Mouse (Mus musculus): ENCODE measurements around the gene Gm49358.
A peak's percentile ranks its signal among the peaks of the same experiment; 100 is the strongest.

Gene Gm49358

DNA sequence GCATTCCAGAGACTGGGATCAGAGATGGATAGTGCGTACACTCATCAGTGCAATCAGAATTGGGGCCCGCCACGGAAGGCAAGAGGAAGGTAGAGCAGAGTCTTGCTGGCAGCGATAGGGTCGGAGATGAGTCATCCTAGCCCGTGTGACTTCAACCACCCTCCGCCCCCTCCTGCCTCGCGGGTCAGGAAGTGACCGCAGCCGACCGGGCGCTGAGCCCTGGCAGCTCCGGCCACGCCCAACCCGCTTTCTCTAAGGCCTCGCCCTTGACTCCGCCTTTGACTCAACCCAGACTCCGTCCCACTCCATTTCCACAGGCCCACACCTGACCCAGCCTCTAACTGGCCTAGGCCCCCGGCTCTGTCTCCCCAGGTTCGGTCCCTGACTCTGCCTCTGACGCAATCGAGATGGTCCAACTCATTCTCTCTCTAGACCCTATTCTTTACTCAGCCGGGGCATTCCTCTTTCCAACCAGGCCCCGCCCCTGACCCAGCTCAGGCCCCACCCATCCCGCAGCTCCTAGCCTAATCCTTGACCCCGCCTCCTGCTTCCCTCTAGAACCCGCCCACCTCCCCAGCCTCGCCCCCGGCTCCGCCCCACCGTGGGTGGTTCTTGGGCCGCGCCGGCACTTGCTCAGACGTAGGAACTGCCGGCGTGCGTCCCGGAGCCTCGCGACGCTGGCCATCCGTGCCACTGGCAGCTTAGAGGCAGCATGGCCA lies 14.8 kb downstream of the Gm49358 start, which contains the start of gene Nt5dc3:
Gene Nt5dc3, plus strand, starts transcription at position 608 of the 719 bp plus-strand sequence.
- DNase-seq (ENCODE audit: low spot score), result peak; percentile 98

DNA sequence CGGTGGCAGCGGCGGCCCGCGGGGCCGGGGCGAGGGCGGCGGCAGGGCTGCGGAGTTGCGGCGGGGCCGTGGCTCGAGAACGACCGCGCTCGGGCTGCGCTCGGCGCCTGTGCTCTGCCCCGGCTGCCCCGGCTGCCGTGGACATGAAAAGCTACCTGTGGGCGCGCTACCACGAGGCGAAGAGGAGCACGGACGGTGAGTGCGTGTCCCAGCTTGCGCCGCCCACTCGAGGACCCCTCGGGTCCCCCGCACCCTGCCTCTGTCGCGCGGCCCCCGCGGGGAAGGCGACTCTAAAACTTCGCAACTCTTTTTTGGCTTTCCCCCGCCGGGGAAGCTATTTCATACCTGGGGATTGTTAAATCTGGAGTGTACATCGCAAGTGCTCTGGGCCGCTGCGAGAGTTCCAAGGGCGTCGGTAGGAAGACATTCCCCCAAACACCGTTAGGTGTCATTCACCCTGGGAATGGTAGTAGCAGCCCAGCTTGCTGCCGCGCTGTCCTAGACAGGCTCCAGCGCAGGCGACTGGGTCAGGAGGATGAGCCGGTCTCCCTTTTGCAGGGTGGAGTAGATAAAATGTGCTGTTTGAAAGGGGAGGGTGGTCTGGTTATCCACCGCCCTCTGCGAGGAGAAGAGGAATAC lies 15.5 kb downstream of the Gm49358 start:
- DNase-seq (ENCODE audit: low spot score), result peak; percentile 53

DNA sequence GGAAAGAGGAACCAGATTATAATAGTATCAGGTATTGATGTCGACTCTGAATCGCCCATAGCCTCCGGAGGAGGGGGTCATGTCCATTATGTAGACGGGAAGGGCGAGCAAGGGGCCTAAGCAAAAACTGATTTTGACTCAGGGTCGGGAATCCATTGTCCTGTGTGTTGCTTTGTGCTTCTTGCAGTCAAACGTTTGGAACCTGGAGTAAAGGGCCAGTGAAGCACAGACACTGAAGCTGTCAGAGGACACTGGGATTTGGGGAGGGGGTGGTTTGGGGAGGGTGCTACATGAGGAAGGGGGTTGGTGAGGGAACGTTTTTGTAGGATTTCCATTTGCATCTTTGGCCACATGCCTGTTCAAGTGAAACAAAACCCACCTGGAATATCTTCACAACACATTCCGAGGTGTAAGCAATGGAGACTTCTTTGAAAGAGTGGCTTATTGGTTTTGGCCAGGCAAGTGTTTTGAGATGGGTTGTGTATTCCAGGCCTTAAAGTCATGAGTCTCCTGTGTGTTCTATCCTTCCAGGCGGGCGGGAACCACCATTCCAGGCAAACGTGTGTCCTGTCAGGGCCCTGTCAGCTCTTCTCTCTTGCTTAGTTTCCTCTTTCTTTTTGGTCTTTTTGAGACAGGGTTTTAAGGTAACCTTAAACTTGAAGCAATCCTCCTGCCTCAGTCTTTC lies 16.2 kb downstream of the Gm49358 start:
- DNase-seq (ENCODE audit: low spot score), result no peak

DNA sequence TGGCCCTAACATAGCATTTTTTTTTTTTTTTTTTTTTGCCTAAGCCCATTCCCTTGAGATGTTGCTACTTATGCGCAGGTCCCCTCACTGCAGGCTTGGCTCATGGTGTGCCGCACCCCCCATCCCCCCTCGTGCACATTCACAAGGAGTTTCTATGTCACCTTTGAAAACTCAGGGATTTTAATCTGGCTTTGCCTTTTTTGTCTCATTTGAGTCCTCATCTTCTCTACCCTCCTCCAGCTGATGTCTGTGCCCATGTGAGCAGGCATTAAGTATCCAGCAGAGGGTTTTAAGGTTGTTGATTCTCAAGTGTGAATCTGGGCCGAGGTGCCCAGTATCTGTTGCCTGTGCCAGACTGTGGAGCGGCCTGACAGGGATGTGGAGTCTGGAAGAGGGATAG lies 17.9 kb downstream of the Gm49358 start:
- DNase-seq (ENCODE audit: low spot score), result no peak

DNA sequence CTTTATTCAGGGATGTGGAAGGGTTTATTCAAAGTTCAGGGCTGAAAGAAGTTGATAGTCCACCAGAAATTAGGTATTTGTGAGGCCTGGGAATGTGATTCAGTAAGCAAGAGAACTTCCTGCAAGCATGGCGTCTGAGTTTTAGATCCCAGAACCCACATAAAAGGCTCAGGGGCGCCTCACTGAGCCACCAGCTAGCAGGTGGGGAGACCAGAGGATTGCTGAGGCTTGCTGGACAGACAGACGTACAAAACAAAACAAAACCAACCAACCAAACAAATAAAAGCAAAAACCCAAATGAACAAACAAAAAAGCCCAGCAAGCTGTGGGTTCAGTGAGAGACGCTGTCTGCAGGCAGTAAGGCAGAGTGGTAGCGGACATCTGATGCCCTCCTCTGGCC lies 18.9 kb downstream of the Gm49358 start:
- no peak for DNase-seq (ENCODE audit: low spot score)

DNA sequence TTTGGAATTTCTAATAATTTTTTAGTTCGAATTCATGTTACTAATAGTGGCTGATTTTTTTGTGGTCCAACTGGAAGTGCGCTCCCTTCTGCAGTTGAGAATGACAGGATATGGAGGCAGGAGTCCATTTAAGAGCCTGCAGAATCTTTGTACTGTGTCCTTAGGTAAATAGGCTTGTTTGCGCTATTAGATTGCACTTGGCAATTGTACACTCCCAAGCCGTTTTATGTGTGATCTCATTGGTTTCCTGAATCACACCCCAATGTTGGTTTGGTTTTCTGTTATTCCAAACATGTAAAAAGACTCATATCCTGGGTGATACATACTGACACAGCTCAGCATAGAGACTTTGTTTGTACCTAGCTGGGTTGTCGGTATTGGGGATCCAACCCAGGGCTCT lies 19.8 kb downstream of the Gm49358 start:
- no peak for DNase-seq (ENCODE audit: low spot score)

DNA sequence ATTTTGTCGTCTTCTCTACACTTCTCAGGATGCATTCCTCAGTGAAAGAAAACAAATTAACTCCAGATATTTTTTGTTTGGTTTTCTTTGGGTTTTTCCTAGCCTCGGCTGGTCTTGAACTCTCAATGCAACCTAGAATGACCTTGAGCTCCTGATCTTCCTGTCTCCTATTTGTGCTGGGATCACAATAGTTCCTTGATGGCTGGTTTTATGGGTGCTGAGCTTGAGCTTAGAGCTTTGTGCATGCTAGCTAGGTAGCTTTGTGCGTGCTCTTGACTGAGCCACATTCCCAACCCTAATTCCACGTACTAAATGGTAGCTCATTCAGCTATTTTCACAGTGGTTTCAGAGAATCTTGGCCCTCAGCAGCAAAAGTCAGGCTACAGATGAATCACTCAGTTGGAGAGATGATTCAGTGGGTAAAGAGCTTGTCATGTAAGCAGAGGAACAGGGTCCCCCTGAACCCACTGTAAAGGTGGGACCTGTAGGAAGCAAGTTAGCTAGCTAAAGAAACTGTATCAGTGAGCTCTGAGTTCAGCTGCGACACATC lies 20.4 kb downstream of the Gm49358 start:
- no peak for DNase-seq (ENCODE audit: low spot score)

DNA sequence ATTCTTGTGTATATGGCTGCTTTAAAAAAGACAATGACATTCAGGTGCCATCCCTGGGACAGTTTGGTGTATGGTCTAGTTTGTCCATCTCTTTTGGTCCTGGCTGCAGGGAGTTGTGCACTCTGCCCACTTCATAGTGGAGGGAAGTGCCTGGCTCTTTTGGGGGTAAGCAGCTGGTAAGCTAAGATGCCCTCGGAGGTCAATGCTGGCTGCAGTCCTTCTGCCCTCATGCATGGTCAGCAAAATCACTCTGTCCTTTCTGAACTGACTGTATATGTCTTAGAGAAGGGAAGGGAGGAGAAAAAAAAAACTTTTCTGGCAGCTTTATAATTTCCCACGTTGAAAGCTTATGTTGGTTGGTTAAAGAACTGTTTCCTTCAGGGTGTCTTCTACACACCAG lies 21.6 kb downstream of the Gm49358 start:
- DNase-seq (ENCODE audit: low spot score), result no peak

DNA sequence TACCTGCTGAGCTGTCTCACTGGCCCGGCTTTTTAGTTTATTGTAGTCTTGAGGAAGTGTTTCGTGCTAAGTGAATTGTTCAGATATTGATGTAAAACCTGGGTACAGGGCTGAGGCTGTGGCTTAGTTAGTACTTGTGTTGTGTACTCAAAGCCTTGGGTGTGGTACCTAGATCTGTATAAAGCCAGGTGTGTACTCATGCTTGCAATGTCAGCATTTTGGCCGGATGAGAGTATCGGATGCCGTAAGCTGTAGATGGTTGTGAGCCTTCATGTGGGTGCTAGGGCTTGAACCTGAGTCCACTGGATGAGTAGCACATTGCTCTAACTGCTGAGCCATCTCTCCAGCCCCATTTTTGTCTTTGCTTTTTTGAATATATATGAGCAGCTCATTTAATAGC lies 22.3 kb downstream of the Gm49358 start:
- no peak for DNase-seq (ENCODE audit: low spot score)

DNA sequence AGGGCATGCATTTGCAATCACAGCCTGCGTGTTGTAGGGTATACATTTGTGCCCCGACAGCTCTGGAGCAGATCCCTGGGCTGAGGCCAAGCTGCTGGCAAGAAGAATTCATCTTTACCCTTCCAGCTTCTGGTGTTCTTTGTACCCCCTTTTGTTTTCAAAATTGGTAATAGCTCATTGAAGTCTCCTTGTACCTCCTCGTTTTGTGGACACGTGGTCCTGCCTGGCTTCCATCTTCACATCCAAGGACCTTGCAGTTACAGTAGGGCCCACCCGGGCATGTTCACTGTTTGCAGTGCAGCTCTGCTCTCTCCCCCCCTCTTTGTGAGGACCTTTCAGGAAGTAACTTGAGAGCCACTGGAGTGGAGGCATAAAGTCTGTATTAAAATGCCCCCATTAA lies 24.4 kb downstream of the Gm49358 start:
- no peak for DNase-seq (ENCODE audit: low spot score)

DNA sequence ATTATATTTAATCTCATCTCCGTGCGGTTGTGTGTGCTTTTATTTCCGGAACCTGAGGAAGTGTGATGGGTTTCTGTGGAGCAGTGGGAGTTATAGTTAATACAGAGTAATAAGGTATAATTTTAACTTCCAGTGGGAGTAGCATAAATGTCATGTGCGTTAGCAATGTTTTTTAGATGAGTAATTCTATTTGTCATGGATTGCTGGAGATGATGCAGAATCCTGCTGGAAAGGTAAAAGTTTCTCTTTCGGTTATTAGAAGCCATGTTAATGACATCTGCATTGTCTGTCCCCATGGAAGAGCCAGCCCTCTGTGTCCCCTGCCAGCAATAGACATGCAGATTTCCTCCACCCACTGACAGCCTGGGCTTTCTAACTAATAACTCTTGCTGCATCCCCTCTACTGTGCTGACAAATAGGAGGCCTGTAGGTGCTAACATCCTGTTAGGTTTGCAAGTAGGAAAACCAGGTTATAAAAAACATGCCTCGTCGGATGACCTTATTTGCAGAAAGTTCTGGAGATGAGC lies 25.4 kb downstream of the Gm49358 start:
- DNase-seq (ENCODE audit: low spot score), result no peak

DNA sequence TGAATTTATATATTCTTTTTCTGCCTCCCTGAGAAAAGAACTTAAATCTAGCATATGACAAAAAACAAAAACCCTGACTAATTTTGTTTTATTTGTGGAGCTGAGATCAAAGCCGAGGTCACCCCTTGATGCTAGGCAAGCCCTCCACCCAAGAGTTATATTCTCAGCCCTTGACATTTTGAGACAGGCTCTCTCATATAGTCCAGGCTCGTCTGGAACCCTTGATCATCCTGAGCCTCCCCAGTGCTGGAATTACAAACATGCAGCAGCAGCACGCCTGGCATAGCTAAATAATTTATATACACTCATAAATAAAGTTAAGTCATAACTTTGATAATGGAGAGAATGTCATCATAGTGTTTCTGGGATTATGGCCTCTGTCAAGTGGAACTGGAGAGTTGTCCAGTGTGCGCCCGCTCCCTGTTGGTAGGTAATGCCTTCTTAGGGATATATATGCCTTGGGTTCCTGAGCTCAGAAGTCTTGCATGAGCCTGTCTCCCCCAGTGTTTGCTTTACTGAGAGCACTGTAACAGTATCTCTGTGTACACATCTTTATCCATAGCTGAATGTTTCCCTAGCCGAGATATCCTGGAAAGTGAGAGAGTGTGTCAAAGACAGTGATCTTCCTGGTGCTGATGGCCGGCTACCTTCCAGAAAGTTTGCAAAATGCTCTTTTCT lies 27.9 kb downstream of the Gm49358 start:
- DNase-seq (ENCODE audit: low spot score), result no peak

DNA sequence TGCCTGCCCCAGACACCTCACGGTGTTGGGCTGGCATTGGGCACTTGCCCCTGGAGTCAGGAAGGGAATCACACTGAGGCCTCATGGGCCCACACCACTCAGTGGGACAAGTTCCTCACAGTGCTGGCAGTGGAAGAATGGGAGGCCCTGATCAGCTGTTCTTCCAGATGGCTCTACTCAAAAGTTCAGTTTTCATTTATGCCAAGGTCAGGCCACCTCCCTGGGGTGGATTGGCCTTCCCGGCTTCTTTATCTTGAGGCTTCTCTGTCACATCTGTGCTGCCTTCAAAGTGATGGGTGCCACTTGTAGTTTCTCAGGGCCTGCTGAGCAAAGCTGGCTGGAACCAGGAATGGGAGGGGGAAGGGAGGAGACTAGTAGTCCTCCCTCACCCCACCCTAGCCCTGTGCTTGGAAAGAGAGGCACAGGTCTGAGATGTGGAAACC lies 29.8 kb downstream of the Gm49358 start:
- DNase-seq (ENCODE audit: low spot score), result no peak

DNA sequence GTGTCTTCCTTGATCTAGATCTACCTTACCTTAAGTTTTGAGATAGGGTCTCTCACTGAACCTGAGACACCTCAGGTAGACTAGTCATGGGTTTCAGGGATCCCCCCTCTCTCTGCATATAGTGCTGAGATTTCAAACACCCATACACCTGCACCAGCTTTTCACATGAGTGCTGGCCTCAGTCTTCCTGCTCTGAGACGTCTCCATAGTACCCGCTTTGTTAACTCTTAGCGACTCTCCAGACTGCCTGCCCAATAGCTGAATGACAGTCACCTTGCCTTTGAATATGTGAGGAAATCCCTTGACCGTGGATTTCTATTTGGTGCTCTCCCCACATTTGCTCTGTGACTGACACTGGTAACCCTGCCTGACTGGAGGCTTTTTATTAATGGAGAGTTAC lies 30.4 kb downstream of the Gm49358 start:
- no peak for DNase-seq (ENCODE audit: low spot score)

DNA sequence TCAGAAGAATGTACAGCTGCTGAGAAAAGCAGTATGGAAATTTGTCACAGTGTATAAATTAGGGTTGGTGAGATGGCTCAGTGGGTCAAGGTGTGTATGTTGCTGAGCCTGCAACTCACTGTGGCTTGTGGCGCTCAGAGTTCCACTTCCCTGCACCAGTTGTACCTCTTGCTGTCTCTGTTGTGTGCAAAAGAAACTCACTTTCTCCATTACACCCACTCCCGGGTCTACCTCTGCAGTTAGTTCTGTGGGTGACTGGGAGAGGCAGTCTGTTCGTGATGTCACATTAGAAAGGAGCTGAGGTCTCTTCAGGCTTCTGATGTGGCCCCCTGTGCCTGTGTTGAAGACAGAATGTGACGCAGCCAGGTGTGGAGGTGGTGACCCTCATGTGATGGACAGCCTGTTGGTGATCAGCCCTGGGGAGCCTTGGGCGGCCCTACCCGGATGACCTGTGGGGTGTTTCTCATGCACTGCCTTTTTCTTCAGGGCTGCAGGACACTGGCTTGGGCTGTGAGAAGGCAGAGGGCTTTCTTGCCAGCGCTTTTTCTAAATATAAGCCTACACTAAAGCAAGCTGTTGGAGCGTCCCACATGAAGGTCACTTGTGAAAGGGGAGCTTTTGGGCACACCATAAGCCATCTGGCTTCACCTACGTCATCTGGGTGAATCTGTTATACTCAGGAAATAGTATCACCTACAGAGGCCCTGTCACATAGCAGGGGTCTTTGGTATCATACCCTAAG lies 31.2 kb downstream of the Gm49358 start:
- DNase-seq (ENCODE audit: low spot score), result no peak

DNA sequence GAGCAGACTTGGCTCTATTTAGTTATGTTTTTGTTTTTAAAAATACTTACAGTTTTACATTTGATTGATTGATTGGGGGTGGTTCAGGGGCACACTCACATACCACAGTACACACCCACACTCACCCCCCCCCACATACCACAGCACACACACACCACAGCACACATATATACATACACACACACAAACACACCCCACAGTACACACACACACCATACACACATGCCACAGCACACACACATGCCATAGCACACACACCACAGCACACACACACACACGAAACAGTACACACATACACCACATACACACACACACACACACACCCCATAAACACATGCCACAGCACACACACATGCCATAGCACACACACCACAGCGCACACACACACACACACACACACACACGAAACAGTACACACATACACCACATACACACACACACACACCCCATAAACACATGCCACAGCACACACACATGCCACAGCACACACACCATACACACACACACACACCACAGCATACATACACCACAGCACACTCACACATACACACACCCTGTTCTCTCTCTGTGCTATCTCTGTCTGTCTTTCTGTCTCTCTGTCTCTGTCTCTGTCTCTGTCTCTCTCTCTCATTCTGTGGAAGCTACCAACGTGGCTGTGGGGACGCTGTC lies 32.4 kb downstream of the Gm49358 start:
- DNase-seq (ENCODE audit: low spot score), result no peak

DNA sequence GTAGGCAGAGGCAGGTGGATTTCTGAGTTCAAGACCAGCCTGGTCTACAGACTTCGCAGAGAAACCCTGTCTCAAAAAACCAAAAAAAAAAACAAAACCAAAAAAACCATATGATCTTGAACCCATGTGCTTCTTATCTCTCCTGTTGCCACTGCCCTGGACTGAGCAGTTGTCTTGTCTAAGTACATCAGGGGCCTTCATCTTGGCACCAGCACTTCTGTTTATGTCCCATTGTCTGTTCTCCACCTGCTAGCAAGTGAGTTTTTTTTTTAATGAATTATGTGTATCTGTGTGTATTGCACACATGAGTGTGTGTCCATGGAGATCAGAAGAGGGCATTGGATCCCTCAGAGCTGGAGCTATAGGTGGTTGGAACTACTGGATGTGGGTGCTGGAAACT lies 43.6 kb downstream of the Gm49358 start:
- DNase-seq (ENCODE audit: low spot score), result no peak

DNA sequence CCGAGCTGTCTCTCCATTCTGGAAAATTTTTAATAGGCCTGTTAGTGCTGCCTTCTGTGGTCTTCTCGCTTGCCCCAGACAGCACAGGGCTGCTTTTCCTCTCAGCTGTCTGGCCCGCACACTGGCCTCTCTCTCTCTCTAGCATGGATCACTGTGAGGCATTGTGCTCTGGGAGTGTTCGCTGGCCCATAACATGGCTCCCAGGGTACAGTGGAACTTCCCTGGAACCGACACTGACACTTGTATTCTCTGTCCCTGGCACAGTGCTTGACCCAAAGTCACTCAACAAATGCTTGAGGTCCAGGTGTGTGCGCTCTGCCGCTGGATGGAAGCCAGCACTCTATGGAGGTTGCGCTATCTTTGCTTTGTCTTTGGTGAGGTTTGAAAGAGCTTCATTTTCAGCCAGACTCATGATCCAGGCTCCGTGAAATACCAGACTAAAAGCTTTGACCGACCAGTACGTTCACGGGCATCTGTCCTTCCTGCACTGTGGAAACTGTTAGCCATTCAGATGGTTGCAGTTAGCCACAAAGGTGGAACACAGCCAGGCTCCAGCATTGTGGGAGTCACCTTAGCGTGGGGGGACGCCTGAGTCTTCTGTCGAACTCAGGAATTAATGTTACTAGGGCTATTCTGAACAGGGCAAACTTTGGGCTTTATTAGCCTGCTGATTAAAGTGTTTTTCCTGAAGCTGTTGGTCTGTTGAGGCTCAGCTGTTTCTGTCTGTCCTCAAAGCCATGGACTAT lies 44.4 kb downstream of the Gm49358 start:
- no peak for DNase-seq (ENCODE audit: low spot score)

DNA sequence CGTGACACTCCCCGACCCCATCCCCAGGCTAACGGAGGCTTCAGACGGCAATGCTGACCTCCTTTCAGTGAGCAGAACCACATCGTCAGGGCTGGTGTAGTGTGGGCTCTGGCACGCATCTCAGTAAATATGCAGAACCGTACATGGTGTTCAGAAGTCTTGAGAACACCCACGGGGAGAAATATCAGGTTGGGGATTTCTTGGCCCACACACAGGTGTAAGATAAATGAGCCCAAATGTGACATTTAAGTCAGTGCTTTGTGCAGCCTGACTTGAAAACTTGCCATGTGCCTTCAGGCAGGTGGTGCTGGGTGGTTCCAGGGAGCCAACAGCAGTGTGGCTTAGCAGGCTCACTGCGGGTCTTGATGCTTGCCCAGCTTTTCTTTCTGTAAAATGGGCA lies 46.2 kb downstream of the Gm49358 start:
- no peak for DNase-seq (ENCODE audit: low spot score)

DNA sequence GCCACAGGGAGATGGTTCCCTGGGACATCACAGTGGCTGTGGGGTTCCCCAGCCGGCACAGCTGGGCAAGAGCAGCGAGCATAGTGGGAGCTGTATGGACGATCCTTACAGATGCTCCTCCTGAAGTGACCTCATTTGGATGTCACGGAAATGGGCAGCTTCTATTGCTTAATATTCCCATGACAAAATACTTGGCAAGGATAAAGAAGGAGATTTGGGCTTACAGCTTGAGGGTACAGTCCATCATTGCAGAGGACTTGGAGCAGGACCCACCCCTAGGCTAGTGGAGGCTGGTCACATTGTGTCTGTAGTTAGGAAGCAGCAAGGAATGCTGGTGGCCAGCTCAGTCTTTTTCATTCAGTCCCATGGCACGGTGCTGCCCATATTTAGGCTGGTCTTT lies 46.8 kb downstream of the Gm49358 start:
- DNase-seq (ENCODE audit: low spot score), result no peak
